Mouse (Mus musculus): ENCODE data around the gene Ccdc183. TPM values are rescaled to one million over a fixed set of nuclear protein-coding genes. Genes with fewer than 3 reads are reported as not detected.

Gene Ccdc183
- polyA plus RNA-seq, 1 experiment from 2014 or later = 0.02 TPM

DNA sequence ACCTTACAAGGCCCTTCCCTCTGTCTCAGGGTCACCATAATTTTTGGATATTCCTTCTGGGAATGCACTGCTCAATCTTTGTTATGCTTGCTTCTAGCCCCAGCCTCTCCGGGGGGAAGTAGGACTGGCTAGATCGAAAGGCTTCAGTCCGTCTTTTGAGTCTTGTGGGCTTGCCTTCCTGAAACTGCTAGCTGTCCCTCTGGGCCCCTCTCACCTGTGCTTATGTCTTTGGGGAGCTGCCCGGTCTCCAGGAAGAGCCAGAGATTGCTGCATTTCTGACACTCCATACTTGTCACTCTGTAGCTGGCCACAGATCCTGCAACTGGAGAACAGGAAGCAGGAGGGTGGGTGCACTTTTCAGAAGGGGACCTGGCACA is 3.4 kb upstream of the Ccdc183 start:
- Histone ChIP-seq H3K9ac (ENCODE audit: low read depth, low read length) (no peak overlapping the region), H3K4me2 (ENCODE audit: low read depth, low read length) (0 out of 2 replicates have a peak overlapping the region, but pooled peaks have one; percentile 71), H3K4me1 (ENCODE audit: control insufficient read depth, low read depth, low read length) (peaks cover 3% of the 10 kb centered on the region; the same call in 1 of the 2 replicates), H3K27ac (ENCODE audit: low read length) (no peak overlapping the region), H3K9me3 (replicated peaks; ENCODE audit: control insufficient read depth, low read length) (no peaks in the 10 kb centered on the region), H3K4me3 (ENCODE audit: low read depth, low read length) (no peak overlapping the region), H3K27me3 (ENCODE audit: control insufficient read depth, insufficient read depth, low read depth, low read length) (peaks cover 12% of the 10 kb centered on the region), H3K36me3 (ENCODE audit: control insufficient read depth, insufficient read depth) (no peaks in the 10 kb centered on the region)
- ATAC-seq (ENCODE audit: low read depth) = no peak
- WGBS (ENCODE audit: insufficient replicate concordance) = 56% methylated on average over 4 of the region's 4 CpGs

DNA sequence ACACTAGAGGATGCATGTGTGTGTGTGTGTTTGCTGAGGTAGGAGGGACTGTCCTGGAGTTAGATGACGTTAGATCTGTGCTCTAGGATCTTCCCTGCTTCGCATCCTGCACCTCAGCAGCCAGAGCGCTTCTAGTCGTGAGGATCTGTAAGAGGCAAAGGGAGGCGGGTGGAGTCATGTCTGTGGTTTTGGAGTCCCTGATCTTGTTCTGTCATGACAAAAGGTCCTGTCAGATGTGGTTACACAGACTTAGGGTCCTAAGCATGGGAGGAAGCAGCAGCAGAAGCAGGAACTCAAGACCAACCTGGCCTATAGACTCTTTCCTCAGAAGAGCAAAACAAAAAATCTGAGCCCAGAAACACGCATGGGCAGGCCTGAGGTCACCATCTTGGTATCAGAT is 2.9 kb upstream of the Ccdc183 start:
- Histone ChIP-seq H3K9ac (ENCODE audit: low read depth, low read length) (no peak overlapping the region), H3K4me1 (ENCODE audit: control insufficient read depth, low read depth, low read length) (peaks cover 3% of the 10 kb centered on the region; the same call in 1 of the 2 replicates), H3K9me3 (replicated peaks; ENCODE audit: control insufficient read depth, low read length) (no peaks in the 10 kb centered on the region), H3K27me3 (ENCODE audit: control insufficient read depth, insufficient read depth, low read depth, low read length) (peaks cover 17% of the 10 kb centered on the region), H3K4me3 (ENCODE audit: low read depth, low read length) (no peak overlapping the region), H3K27ac (ENCODE audit: low read length) (no peak overlapping the region), H3K36me3 (ENCODE audit: control insufficient read depth, insufficient read depth) (no peaks in the 10 kb centered on the region), H3K4me2 (ENCODE audit: low read depth, low read length) (no peak overlapping the region)
- 22% methylated on average over 6 of the region's 6 CpGs for WGBS (ENCODE audit: insufficient replicate concordance)
- no peak for ATAC-seq (ENCODE audit: low read depth)

DNA sequence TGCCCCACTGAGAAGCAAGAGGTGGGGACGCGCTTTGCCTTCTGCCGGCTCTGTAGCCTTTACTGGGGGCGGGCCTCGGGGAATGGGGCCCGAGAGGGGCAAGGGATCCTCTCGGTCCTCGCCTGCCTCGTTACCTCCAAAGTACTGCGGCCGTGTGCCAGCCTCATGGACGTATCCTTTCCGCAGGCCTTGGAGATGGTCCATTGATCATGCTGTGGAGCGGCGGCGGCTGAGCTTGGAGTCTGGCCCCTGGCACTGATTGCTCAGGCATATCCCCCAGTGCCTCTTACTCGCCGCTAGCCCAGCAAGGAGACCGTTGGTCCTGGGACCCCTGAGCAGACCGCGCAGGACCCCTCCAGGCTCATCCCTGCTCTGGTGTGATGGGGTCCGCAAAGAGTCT is 1.1 kb downstream of the Ccdc183 start:
- Histone ChIP-seq H3K36me3 (ENCODE audit: control insufficient read depth, insufficient read depth) (no peaks in the 10 kb centered on the region), H3K9me3 (replicated peaks; ENCODE audit: control insufficient read depth, low read length) (no peaks in the 10 kb centered on the region), H3K4me3 (ENCODE audit: low read depth, low read length) (no peak overlapping the region), H3K27ac (ENCODE audit: low read length) (no peak overlapping the region), H3K4me1 (ENCODE audit: control insufficient read depth, low read depth, low read length) (no peaks in the 10 kb centered on the region; the same call in 1 of the 2 replicates), H3K27me3 (ENCODE audit: control insufficient read depth, insufficient read depth, low read depth, low read length) (peaks cover 22% of the 10 kb centered on the region), H3K9ac (ENCODE audit: low read depth, low read length) (no peak overlapping the region), H3K4me2 (ENCODE audit: low read depth, low read length) (no peak overlapping the region)
- 19% methylated on average over 22 of the region's 22 CpGs for WGBS (ENCODE audit: insufficient replicate concordance)
- ATAC-seq (ENCODE audit: low read depth) = no peak

DNA sequence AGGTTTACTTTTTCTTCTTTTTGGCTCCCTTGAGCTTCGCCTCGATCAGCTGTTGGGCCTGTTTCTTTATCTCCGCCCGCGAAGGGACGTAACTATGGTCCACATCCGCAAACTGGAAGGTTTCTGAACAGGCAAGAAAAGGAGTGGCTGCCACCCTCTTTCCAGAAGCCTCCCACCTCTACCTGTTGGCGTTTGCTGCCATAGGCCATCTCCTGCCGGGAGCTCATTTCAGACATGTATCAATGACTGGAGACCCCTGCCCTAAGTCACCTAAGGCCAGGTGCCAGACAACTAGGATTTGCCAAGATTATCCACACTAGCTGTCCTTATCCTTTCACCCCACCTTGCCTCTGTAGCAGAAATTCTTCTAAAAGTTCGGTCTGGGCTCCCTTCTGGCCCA is 8.8 kb downstream of the Ccdc183 start:
- peak overlapping the region; percentile 78 for H3K4me2 ChIP-seq (ENCODE audit: low read depth, low read length)
- ATAC-seq (ENCODE audit: low read depth) = 0 out of 2 replicates have a peak, but pooled peaks have one; percentile 1
- H3K4me3 ChIP-seq (ENCODE audit: low read depth, low read length) = peak overlapping the region; percentile 85
- peaks cover 21% of the 10 kb centered on the region for H3K4me1 ChIP-seq (ENCODE audit: control insufficient read depth, low read depth, low read length)
- no peaks in the 10 kb centered on the region for H3K27me3 ChIP-seq (ENCODE audit: control insufficient read depth, insufficient read depth, low read depth, low read length)
- H3K9ac ChIP-seq (ENCODE audit: low read depth, low read length) = peak overlapping the region; percentile 90
- H3K27ac ChIP-seq (ENCODE audit: low read length) = 0 out of 2 replicates have a peak overlapping the region, but pooled peaks have one; percentile 30
- no peaks in the 10 kb centered on the region for H3K9me3 ChIP-seq (replicated peaks; ENCODE audit: control insufficient read depth, low read length)
- 51% methylated on average over 10 of the region's 10 CpGs for WGBS (ENCODE audit: insufficient replicate concordance)
- H3K36me3 ChIP-seq (ENCODE audit: control insufficient read depth, insufficient read depth) = no peaks in the 10 kb centered on the region

DNA sequence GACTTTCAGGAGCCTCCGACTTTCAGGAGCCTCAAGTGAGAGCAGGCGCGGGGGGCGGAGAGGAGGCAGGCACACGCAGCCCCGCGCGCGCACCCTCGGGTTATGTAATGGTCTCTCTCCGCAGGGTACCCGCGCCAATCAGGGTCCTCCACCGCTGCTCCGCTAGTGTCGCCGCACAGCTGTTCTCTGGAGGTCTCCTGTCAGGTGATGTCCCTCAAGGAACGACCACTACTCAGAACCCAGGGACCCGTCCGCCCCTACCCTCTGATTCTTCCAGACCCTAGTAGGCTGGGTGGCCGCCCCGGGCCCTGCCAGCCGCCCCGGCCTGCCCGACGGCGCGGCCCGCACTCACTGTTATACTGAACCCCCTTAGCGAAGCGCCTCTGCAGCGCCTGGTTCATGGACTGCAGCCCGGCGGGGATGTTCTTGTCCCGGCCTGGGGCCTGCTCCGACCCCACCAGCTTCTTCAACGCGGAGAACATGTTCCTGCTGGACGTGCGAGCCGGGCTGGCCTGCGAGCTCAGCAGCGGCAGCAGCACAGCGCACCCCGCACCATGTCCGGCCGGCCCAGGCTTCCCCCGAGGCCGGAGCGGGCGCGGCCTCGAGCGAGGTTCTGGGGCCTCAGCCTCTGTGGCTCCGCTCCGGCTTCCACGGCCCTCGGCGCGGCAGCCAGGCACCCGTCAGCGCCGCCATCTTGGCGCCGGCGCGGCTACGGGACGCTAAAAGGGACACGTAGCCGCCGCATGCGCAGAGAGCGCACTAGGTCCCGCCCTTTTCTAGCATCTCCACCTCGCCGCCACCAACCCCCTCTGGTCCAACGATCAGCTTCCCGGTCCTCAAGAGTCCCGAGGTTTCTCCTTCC is 9.5 kb downstream of the Ccdc183 start, which contains the start of gene Rabl6:
TSS of gene Rabl6 (minus strand) at position 761 of the 862 bp plus-strand sequence.
- Histone ChIP-seq H3K27ac (ENCODE audit: low read length) (peak within 1 kb of the TSS; percentile 82), H3K4me1 (ENCODE audit: control insufficient read depth, low read depth, low read length) (peaks cover 21% of the 10 kb centered on the region), H3K27me3 (ENCODE audit: control insufficient read depth, insufficient read depth, low read depth, low read length) (no peaks in the 10 kb centered on the region), H3K9me3 (replicated peaks; ENCODE audit: control insufficient read depth, low read length) (no peaks in the 10 kb centered on the region), H3K9ac (ENCODE audit: low read depth, low read length) (peak within 1 kb of the TSS; percentile 90), H3K4me3 (ENCODE audit: low read depth, low read length) (peak within 1 kb of the TSS; percentile 85), H3K36me3 (ENCODE audit: control insufficient read depth, insufficient read depth) (no peaks in the 10 kb centered on the region), H3K4me2 (ENCODE audit: low read depth, low read length) (peak within 1 kb of the TSS; percentile 78)
- WGBS (ENCODE audit: insufficient replicate concordance) = under 1% methylated on average over 75 of the region's 80 CpGs
- peak; percentile 88 for ATAC-seq (ENCODE audit: low read depth)

DNA sequence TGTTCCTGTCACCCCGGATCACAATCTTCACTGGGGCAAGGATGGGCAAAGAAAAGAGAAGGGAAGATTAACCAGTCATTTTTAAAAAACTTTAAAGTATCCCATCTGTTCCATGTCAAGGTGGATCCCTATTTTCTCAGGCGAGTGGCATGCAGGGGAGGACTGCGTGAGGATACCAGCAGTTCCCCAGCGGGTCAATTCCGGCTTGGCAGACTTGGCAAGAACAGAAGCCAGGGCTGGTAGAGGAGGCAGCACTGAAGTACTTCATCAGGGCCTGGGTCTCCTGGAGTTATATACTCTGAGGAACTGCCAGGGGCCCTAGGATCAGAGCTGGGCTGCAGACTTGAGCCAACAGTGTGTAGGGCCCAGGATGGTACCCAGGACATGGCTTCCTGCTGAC is 15.0 kb downstream of the Ccdc183 start:
- 81% methylated on average over 5 of the region's 5 CpGs for WGBS (ENCODE audit: insufficient replicate concordance)

GRCm38 (mm10) chr2:25600037-25600436 is 17.4 kb downstream of the Ccdc183 start:
- peaks cover 37% of the 10 kb centered on the region for H3K36me3 ChIP-seq (ENCODE audit: control insufficient read depth, insufficient read depth)
- H3K9ac ChIP-seq (ENCODE audit: low read depth, low read length) = no peak overlapping the region
- no peaks in the 10 kb centered on the region for H3K9me3 ChIP-seq (replicated peaks; ENCODE audit: control insufficient read depth, low read length)
- H3K27ac ChIP-seq (ENCODE audit: low read length) = no peak overlapping the region
- H3K4me2 ChIP-seq (ENCODE audit: low read depth, low read length) = no peak overlapping the region
- peaks cover 7% of the 10 kb centered on the region for H3K4me1 ChIP-seq (ENCODE audit: control insufficient read depth, low read depth, low read length)
- no peak overlapping the region for H3K4me3 ChIP-seq (ENCODE audit: low read depth, low read length)
- ATAC-seq (ENCODE audit: low read depth) = peak; percentile 80
- H3K27me3 ChIP-seq (ENCODE audit: control insufficient read depth, insufficient read depth, low read depth, low read length) = no peaks in the 10 kb centered on the region
- WGBS (ENCODE audit: insufficient replicate concordance) = 59% methylated on average over 2 of the region's 2 CpGs

More for the DNA sequence above, 15.0 kb downstream of the Ccdc183 start:
- H3K4me2 ChIP-seq (ENCODE audit: low read depth, low read length) = no peak overlapping the region
- ATAC-seq (ENCODE audit: low read depth) = no peak
- H3K36me3 ChIP-seq (ENCODE audit: control insufficient read depth, insufficient read depth) = peaks cover 21% of the 10 kb centered on the region
- no peak overlapping the region for H3K4me3 ChIP-seq (ENCODE audit: low read depth, low read length)
- no peaks in the 10 kb centered on the region for H3K9me3 ChIP-seq (replicated peaks; ENCODE audit: control insufficient read depth, low read length)
- H3K4me1 ChIP-seq (ENCODE audit: control insufficient read depth, low read depth, low read length) = peaks cover 21% of the 10 kb centered on the region
- no peak overlapping the region for H3K27ac ChIP-seq (ENCODE audit: low read length)
- H3K9ac ChIP-seq (ENCODE audit: low read depth, low read length) = no peak overlapping the region
- no peaks in the 10 kb centered on the region for H3K27me3 ChIP-seq (ENCODE audit: control insufficient read depth, insufficient read depth, low read depth, low read length)

- Histone ChIP-seq H3K4me2 (ENCODE audit: low read depth, low read length) (no peak overlapping the region), H3K9ac (ENCODE audit: low read depth, low read length) (no peak overlapping the region), H3K27me3 (ENCODE audit: control insufficient read depth, insufficient read depth, low read depth, low read length) (no peaks in the 10 kb centered on the region), H3K4me3 (ENCODE audit: low read depth, low read length) (no peak overlapping the region), H3K9me3 (replicated peaks; ENCODE audit: control insufficient read depth, low read length) (no peaks in the 10 kb centered on the region), H3K36me3 (ENCODE audit: control insufficient read depth, insufficient read depth) (peaks cover 40% of the 10 kb centered on the region), H3K27ac (ENCODE audit: low read length) (no peak overlapping the region), H3K4me1 (ENCODE audit: control insufficient read depth, low read depth, low read length) (peaks cover 7% of the 10 kb centered on the region)
- no peak for ATAC-seq (ENCODE audit: low read depth)
- WGBS (ENCODE audit: insufficient replicate concordance) = 88% methylated on average over 1 of the region's 1 CpGs
Observed at GRCm38 (mm10) chr2:25598749-25599148, 18.7 kb downstream of the Ccdc183 start.

Data from liver, embryonic 16.5 days (tissue).